Mouse (Mus musculus): ENCODE measurements around the gene Cfap299. TPM values are rescaled to one million over a fixed set of nuclear protein-coding genes. Genes with fewer than 3 reads are reported as not detected.

Gene Cfap299
- polyA plus RNA-seq, 1 experiment from 2014 or later = 0.73 TPM

GRCm38 (mm10) chr5:98580811-98581210 is 251.7 kb downstream of the Cfap299 start:
- Histone ChIP-seq H3K9me3 (no peaks in the 10 kb centered on the region), H3K4me2 (replicated peaks) (no peak overlapping the region), H3K9ac (replicated peaks) (no peak overlapping the region), H3K36me3 (no peaks in the 10 kb centered on the region), H3K4me1 (replicated peaks) (0 out of 2 replicates have a peak, but pooled peaks cover 1% of the 10 kb centered on the region), H3K27me3 (no peaks in the 10 kb centered on the region), H3K27ac (no peak overlapping the region), H3K4me3 (replicated peaks) (no peak overlapping the region)
- no peak for ATAC-seq
- 83% methylated on average over 5 of the region's 5 CpGs for WGBS

DNA sequence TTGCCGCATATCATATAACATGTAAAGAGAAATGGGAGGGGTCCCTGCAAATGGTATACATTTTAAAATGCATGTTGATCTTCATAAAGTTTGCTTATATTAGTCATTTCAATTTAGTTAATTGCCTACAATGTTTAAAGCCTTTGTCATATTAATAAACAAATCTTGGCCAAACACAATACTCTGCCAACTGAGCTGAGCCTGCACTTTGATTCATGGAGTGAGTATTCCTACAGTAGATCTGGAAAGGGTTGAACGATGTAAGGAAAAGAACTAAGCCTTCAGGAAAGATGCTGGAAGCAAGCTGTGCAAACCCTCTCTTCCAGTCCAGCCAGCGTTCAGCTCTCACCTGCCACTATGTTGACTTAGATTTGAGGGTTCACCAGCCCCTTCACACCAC is 252.9 kb downstream of the Cfap299 start:
- H3K4me3 ChIP-seq (replicated peaks) = no peak overlapping the region
- no peaks in the 10 kb centered on the region for H3K9me3 ChIP-seq
- 88% methylated on average over 3 of the region's 3 CpGs for WGBS
- H3K4me2 ChIP-seq (replicated peaks) = no peak overlapping the region
- ATAC-seq = no peak
- no peak overlapping the region for H3K9ac ChIP-seq (replicated peaks)
- no peaks in the 10 kb centered on the region for H3K27me3 ChIP-seq
- H3K27ac ChIP-seq = no peak overlapping the region
- no peaks in the 10 kb centered on the region for H3K36me3 ChIP-seq
- no peaks in the 10 kb centered on the region for H3K4me1 ChIP-seq (replicated peaks)

- ATAC-seq = no peak
- Histone ChIP-seq H3K27me3 (no peaks in the 10 kb centered on the region), H3K27ac (no peak overlapping the region), H3K9ac (replicated peaks) (no peak overlapping the region), H3K4me1 (replicated peaks) (no peaks in the 10 kb centered on the region), H3K4me2 (replicated peaks) (no peak overlapping the region), H3K9me3 (no peaks in the 10 kb centered on the region), H3K4me3 (replicated peaks) (no peak overlapping the region), H3K36me3 (no peaks in the 10 kb centered on the region)
Measured at GRCm38 (mm10) chr5:98585915-98586314, 256.8 kb downstream of the Cfap299 start.

DNA sequence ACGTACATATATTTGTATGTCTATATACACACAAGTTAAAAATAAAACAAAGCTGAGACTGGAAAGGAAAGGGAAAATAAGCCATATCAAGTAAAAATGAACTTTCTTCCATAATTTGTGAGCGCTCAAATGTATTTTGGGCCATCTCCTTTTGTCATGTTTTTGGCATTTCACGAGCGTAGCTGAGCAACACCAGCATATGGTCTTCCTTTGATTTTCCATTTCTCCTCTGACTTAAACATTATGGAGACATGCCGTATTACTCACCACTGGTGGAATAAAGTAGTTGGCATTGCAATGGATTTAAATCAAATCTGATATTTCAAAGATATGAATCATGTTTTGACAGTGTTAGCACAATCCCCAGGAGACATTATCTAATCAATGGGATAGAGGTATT is 284.4 kb downstream of the Cfap299 start:
- WGBS = 91% methylated on average over 5 of the region's 5 CpGs
- no peaks in the 10 kb centered on the region for H3K36me3 ChIP-seq
- no peak for ATAC-seq
- H3K4me1 ChIP-seq (replicated peaks) = 0 out of 2 replicates have a peak, but pooled peaks cover 4% of the 10 kb centered on the region
- no peaks in the 10 kb centered on the region for H3K27me3 ChIP-seq
- H3K9me3 ChIP-seq = no peaks in the 10 kb centered on the region
- H3K27ac ChIP-seq = no peak overlapping the region
- H3K9ac ChIP-seq (replicated peaks) = no peak overlapping the region
- H3K4me2 ChIP-seq (replicated peaks) = no peak overlapping the region
- H3K4me3 ChIP-seq (replicated peaks) = no peak overlapping the region

GRCm38 (mm10) chr5:98616902-98617301 is 287.8 kb downstream of the Cfap299 start:
- Histone ChIP-seq H3K27ac (no peak overlapping the region), H3K4me3 (replicated peaks) (no peak overlapping the region), H3K27me3 (no peaks in the 10 kb centered on the region), H3K9me3 (no peaks in the 10 kb centered on the region), H3K4me2 (replicated peaks) (no peak overlapping the region), H3K4me1 (replicated peaks) (0 out of 2 replicates have a peak, but pooled peaks cover 4% of the 10 kb centered on the region), H3K36me3 (no peaks in the 10 kb centered on the region), H3K9ac (replicated peaks) (no peak overlapping the region)
- WGBS = 58% methylated on average over 3 of the region's 3 CpGs
- no peak for ATAC-seq

GRCm38 (mm10) chr5:98617416-98617815 is 288.3 kb downstream of the Cfap299 start:
- Histone ChIP-seq H3K4me3 (replicated peaks) (no peak overlapping the region), H3K9me3 (no peaks in the 10 kb centered on the region), H3K4me1 (replicated peaks) (0 out of 2 replicates have a peak, but pooled peaks cover 4% of the 10 kb centered on the region), H3K4me2 (replicated peaks) (no peak overlapping the region), H3K27ac (no peak overlapping the region), H3K36me3 (no peaks in the 10 kb centered on the region), H3K9ac (replicated peaks) (no peak overlapping the region), H3K27me3 (no peaks in the 10 kb centered on the region)
- no peak for ATAC-seq
- 88% methylated on average over 4 of the region's 4 CpGs for WGBS

DNA sequence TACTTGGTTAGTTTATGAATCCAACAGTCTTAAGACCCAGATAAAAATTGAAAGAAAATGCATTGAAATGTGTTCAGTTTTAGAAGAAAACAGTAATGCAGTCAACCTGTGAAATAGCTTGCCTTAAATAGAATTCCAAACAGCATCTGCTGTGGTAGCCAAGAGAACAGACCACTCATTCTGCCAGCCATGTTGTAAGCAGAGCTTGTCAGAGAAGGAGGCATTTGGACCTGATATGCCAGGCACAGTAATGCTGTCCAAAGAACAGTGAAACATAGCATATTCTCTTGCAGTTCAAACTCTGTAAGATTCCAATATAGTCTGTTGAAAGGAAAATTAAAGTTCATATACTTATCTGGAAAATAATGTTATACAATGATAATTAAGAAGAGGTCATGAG is 321.2 kb downstream of the Cfap299 start:
- Histone ChIP-seq H3K36me3 (no peaks in the 10 kb centered on the region), H3K4me2 (replicated peaks) (no peak overlapping the region), H3K27me3 (no peaks in the 10 kb centered on the region), H3K4me3 (replicated peaks) (no peak overlapping the region), H3K4me1 (replicated peaks) (no peaks in the 10 kb centered on the region), H3K9me3 (no peaks in the 10 kb centered on the region), H3K27ac (no peak overlapping the region), H3K9ac (replicated peaks) (no peak overlapping the region)
- ATAC-seq = no peak

- H3K9ac ChIP-seq (replicated peaks) = no peak overlapping the region
- H3K4me3 ChIP-seq (replicated peaks) = no peak overlapping the region
- ATAC-seq = no peak
- no peak overlapping the region for H3K4me2 ChIP-seq (replicated peaks)
- no peaks in the 10 kb centered on the region for H3K4me1 ChIP-seq (replicated peaks)
- 91% methylated on average over 5 of the region's 5 CpGs for WGBS
- no peaks in the 10 kb centered on the region for H3K36me3 ChIP-seq
- H3K9me3 ChIP-seq = no peaks in the 10 kb centered on the region
- no peak overlapping the region for H3K27ac ChIP-seq
- H3K27me3 ChIP-seq = no peaks in the 10 kb centered on the region
Measured at GRCm38 (mm10) chr5:98651049-98651448, 321.9 kb downstream of the Cfap299 start.

- no peak for ATAC-seq
- 94% methylated on average over 5 of the region's 5 CpGs for WGBS
- Histone ChIP-seq H3K27me3 (no peaks in the 10 kb centered on the region), H3K27ac (no peak overlapping the region), H3K9ac (replicated peaks) (no peak overlapping the region), H3K4me3 (replicated peaks) (no peak overlapping the region), H3K4me2 (replicated peaks) (no peak overlapping the region), H3K9me3 (no peaks in the 10 kb centered on the region), H3K36me3 (no peaks in the 10 kb centered on the region), H3K4me1 (replicated peaks) (no peaks in the 10 kb centered on the region)
Measured at GRCm38 (mm10) chr5:98688254-98688653, 359.1 kb downstream of the Cfap299 start.

DNA sequence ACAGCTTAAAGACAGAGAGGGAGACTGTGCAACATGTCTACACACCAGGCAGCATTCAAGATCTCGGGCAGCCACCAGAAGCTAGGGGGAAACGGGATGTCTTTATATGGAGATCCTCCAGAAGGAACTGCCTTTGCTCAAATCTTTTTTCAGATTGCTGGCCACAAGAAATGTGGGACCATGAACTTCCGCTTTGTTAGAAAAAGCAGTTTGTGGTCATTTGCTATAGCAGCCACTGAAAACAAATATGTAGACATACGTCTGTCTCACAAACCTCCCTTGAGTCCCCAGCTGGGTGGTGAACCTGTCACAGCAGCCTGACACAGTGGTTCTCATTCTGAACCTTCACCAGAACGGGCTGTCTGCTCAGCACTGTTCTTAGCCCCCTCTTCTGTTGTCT is 363.0 kb downstream of the Cfap299 start:
- no peak overlapping the region for H3K27ac ChIP-seq
- H3K4me2 ChIP-seq (replicated peaks) = no peak overlapping the region
- no peaks in the 10 kb centered on the region for H3K4me1 ChIP-seq (replicated peaks)
- no peaks in the 10 kb centered on the region for H3K9me3 ChIP-seq
- ATAC-seq = no peak
- H3K4me3 ChIP-seq (replicated peaks) = no peak overlapping the region
- no peaks in the 10 kb centered on the region for H3K36me3 ChIP-seq
- WGBS = 61% methylated on average over 5 of the region's 5 CpGs
- no peak overlapping the region for H3K9ac ChIP-seq (replicated peaks)
- H3K27me3 ChIP-seq = no peaks in the 10 kb centered on the region

DNA sequence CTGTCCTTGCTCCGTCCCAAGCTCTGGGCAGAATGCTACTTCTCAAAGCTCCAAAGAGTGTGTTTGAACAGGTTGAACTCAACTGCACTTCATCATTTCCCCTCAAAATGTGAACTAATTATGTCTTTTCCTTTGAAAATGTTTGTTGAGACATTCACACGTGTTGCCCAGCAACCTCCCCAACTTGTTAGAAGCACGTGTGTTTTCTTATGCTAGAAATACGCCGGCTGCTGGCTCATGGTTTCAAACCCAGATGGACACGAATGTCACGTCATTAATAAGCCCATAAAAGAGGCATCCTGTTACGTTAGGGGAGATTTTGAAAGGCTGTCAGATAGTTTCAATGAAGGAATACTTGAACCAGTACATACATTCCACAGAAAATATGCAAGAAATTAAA is 367.2 kb downstream of the Cfap299 start:
- ATAC-seq = no peak
- whole genome bisulfite sequencing = 79% methylated on average over 8 of the region's 8 CpGs
- no peaks in the 10 kb centered on the region for H3K9me3 ChIP-seq

DNA sequence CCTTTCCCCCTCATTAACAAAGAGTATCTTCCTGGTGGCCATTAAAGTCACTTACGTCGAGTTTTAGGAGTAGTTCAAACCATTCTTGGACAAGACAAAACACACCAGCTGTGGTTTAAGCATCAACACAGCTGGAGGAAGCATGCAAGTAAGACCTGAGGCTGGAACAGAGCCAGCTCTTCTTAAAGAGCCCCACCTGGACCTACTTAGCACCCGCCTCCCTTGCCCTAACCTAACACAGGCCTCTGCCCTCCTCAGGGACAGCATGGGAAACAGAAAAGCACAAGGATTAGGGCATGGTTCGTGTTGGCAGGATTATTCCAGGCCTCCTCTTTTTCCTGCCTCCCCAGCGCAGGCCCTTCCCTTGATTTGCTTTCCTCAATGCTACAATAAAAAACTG is 374.9 kb downstream of the Cfap299 start:
- no peaks in the 10 kb centered on the region for H3K27me3 ChIP-seq
- no peaks in the 10 kb centered on the region; the same call in 1 of the 2 replicates for H3K4me1 ChIP-seq (replicated peaks)
- WGBS = 64% methylated on average over 5 of the region's 5 CpGs
- no peaks in the 10 kb centered on the region for H3K36me3 ChIP-seq
- H3K9ac ChIP-seq (replicated peaks) = no peak overlapping the region
- ATAC-seq = no peak
- H3K4me3 ChIP-seq (replicated peaks) = no peak overlapping the region
- H3K4me2 ChIP-seq (replicated peaks) = no peak overlapping the region
- no peak overlapping the region for H3K27ac ChIP-seq
- H3K9me3 ChIP-seq = no peaks in the 10 kb centered on the region

More for the DNA sequence above, 367.2 kb downstream of the Cfap299 start:
- Histone ChIP-seq H3K4me2 (replicated peaks) (no peak overlapping the region), H3K9ac (replicated peaks) (no peak overlapping the region), H3K27ac (no peak overlapping the region), H3K4me3 (replicated peaks) (no peak overlapping the region), H3K27me3 (no peaks in the 10 kb centered on the region), H3K4me1 (replicated peaks) (no peaks in the 10 kb centered on the region), H3K36me3 (no peaks in the 10 kb centered on the region)

GRCm38 (mm10) chr5:98706597-98706996 is 377.5 kb downstream of the Cfap299 start:
- ATAC-seq = no peak
- WGBS = 82% methylated on average over 4 of the region's 4 CpGs

More at GRCm38 (mm10) chr5:98706597-98706996, 377.5 kb downstream of the Cfap299 start:
- Histone ChIP-seq H3K4me3 (replicated peaks) (no peak overlapping the region), H3K9me3 (no peaks in the 10 kb centered on the region), H3K27ac (no peak overlapping the region), H3K9ac (replicated peaks) (no peak overlapping the region), H3K27me3 (no peaks in the 10 kb centered on the region), H3K36me3 (no peaks in the 10 kb centered on the region), H3K4me1 (replicated peaks) (no peaks in the 10 kb centered on the region; the same call in 1 of the 2 replicates), H3K4me2 (replicated peaks) (no peak overlapping the region)
